Mouse (Mus musculus): ENCODE data around the gene Josd1. TPM values are rescaled to one million over a fixed set of nuclear protein-coding genes. Genes with fewer than 3 reads are reported as not detected.

Josd1 gene
- polyA plus RNA-seq (2015; fragmentation: Nextera tagmentation; extraction: Ambion mirVana), result 12.7 and 13.9 TPM in 2 replicates

- no peaks in the 10 kb centered on the region for H3K27me3 ChIP-seq (replicated peaks; ENCODE audit: insufficient read depth, low read length)
- ATAC-seq (peak; percentile 72), DNase-seq (ENCODE audit: low spot score) (peak; percentile 95)
- no peaks in the 10 kb centered on the region for H3K9me3 ChIP-seq (ENCODE audit: low read length)
- whole genome bisulfite sequencing, result 2% methylated on average over 71 of the region's 72 CpGs
- H3K4me1 ChIP-seq (ENCODE audit: insufficient read depth, low read depth, low read length), result peaks cover 30% of the 10 kb centered on the region
- no peaks in the 10 kb centered on the region for H3K36me3 ChIP-seq (ENCODE audit: insufficient read depth, low read length)
- H3K4me2 ChIP-seq (replicated peaks; ENCODE audit: low read depth, low read length), result peak within 1 kb of the TSS; percentile 66
- H3K27ac ChIP-seq (ENCODE audit: low read length), result peak within 1 kb of the TSS; percentile 98
- peak within 1 kb of the TSS; percentile 58 for H3K9ac ChIP-seq (replicated peaks; ENCODE audit: low read depth)
- peak within 1 kb of the TSS; percentile 63 for H3K4me3 ChIP-seq (ENCODE audit: low read depth, low read length)
- TF ChIP-seq CTCF (IDR thresholded peaks at IDR 0.05) (no peak; the same call in 1 of the 2 replicates), EP300 (IDR thresholded peaks at IDR 0.05) (no peak)
Measured at GRCm38 (mm10) chr15:79687646-79688267, at the start of gene Josd1. Gene Josd1, minus strand, starts transcription at chr15:79687919.

- ATAC-seq, result no peak
- Histone ChIP-seq H3K9ac (replicated peaks; ENCODE audit: low read depth) (no peak overlapping the region), H3K4me2 (replicated peaks; ENCODE audit: low read depth, low read length) (no peak overlapping the region), H3K4me1 (ENCODE audit: insufficient read depth, low read depth, low read length) (no peaks in the 10 kb centered on the region), H3K4me3 (ENCODE audit: low read depth, low read length) (no peak overlapping the region), H3K36me3 (ENCODE audit: insufficient read depth, low read length) (peaks cover 42% of the 10 kb centered on the region), H3K27ac (ENCODE audit: low read length) (no peak overlapping the region), H3K27me3 (replicated peaks; ENCODE audit: insufficient read depth, low read length) (no peaks in the 10 kb centered on the region), H3K9me3 (ENCODE audit: low read length) (no peaks in the 10 kb centered on the region)
- TF ChIP-seq EP300 (IDR thresholded peaks at IDR 0.05) (no peak), CTCF (IDR thresholded peaks at IDR 0.05) (no peak)
- 83% methylated on average over 8 of the region's 8 CpGs for WGBS
- DNase-seq (ENCODE audit: low spot score), result no peak
Measured at GRCm38 (mm10) chr15:79734311-79734710, 46.6 kb upstream of the Josd1 start.

GRCm38 (mm10) chr15:79733640-79734039 is 45.9 kb upstream of the Josd1 start:
- ATAC-seq, result no peak
- 70% methylated on average over 4 of the region's 4 CpGs for WGBS

GRCm38 (mm10) chr15:79733192-79733591 is 45.5 kb upstream of the Josd1 start:
- ATAC-seq (no peak), DNase-seq (ENCODE audit: low spot score) (no peak)
- Histone ChIP-seq H3K27me3 (replicated peaks; ENCODE audit: insufficient read depth, low read length) (no peaks in the 10 kb centered on the region), H3K4me3 (ENCODE audit: low read depth, low read length) (no peak overlapping the region), H3K4me2 (replicated peaks; ENCODE audit: low read depth, low read length) (no peak overlapping the region), H3K4me1 (ENCODE audit: insufficient read depth, low read depth, low read length) (no peaks in the 10 kb centered on the region), H3K27ac (ENCODE audit: low read length) (no peak overlapping the region), H3K36me3 (ENCODE audit: insufficient read depth, low read length) (peaks cover 39% of the 10 kb centered on the region), H3K9ac (replicated peaks; ENCODE audit: low read depth) (no peak overlapping the region), H3K9me3 (ENCODE audit: low read length) (no peaks in the 10 kb centered on the region)
- TF ChIP-seq EP300 (IDR thresholded peaks at IDR 0.05) (no peak), CTCF (IDR thresholded peaks at IDR 0.05) (no peak)
- WGBS, result 95% methylated on average over 8 of the region's 8 CpGs

More at GRCm38 (mm10) chr15:79733640-79734039, 45.9 kb upstream of the Josd1 start:
- no peak for TF ChIP-seq EP300 (IDR thresholded peaks at IDR 0.05)
- no peak for TF ChIP-seq CTCF (IDR thresholded peaks at IDR 0.05)
- H3K9ac ChIP-seq (replicated peaks; ENCODE audit: low read depth), result no peak overlapping the region
- H3K9me3 ChIP-seq (ENCODE audit: low read length), result no peaks in the 10 kb centered on the region
- H3K27me3 ChIP-seq (replicated peaks; ENCODE audit: insufficient read depth, low read length), result no peaks in the 10 kb centered on the region
- no peak overlapping the region for H3K4me3 ChIP-seq (ENCODE audit: low read depth, low read length)
- no peak overlapping the region for H3K27ac ChIP-seq (ENCODE audit: low read length)
- no peak overlapping the region for H3K4me2 ChIP-seq (replicated peaks; ENCODE audit: low read depth, low read length)
- H3K36me3 ChIP-seq (ENCODE audit: insufficient read depth, low read length), result peaks cover 39% of the 10 kb centered on the region
- DNase-seq (ENCODE audit: low spot score), result no peak
- no peaks in the 10 kb centered on the region for H3K4me1 ChIP-seq (ENCODE audit: insufficient read depth, low read depth, low read length)

- Histone ChIP-seq H3K9ac (replicated peaks; ENCODE audit: low read depth) (no peak overlapping the region), H3K36me3 (ENCODE audit: insufficient read depth, low read length) (peaks cover 48% of the 10 kb centered on the region), H3K4me2 (replicated peaks; ENCODE audit: low read depth, low read length) (no peak overlapping the region), H3K27ac (ENCODE audit: low read length) (no peak overlapping the region), H3K27me3 (replicated peaks; ENCODE audit: insufficient read depth, low read length) (no peaks in the 10 kb centered on the region), H3K4me3 (ENCODE audit: low read depth, low read length) (no peak overlapping the region), H3K9me3 (ENCODE audit: low read length) (no peaks in the 10 kb centered on the region), H3K4me1 (ENCODE audit: insufficient read depth, low read depth, low read length) (no peaks in the 10 kb centered on the region)
- no peak for TF ChIP-seq CTCF (IDR thresholded peaks at IDR 0.05)
- TF ChIP-seq EP300 (IDR thresholded peaks at IDR 0.05), result no peak
- 86% methylated on average over 7 of the region's 7 CpGs for WGBS
- DNase-seq (ENCODE audit: low spot score) (no peak), ATAC-seq (no peak)
Measured at GRCm38 (mm10) chr15:79731554-79731953, 43.8 kb upstream of the Josd1 start.

GRCm38 (mm10) chr15:79728731-79729388 is 41.1 kb upstream of the Josd1 start:
- no peak for TF ChIP-seq EP300 (IDR thresholded peaks at IDR 0.05)
- no peak for TF ChIP-seq CTCF (IDR thresholded peaks at IDR 0.05)
- ATAC-seq (no peak), DNase-seq (ENCODE audit: low spot score) (no peak)
- Histone ChIP-seq H3K27me3 (replicated peaks; ENCODE audit: insufficient read depth, low read length) (no peaks in the 10 kb centered on the region), H3K9me3 (ENCODE audit: low read length) (no peaks in the 10 kb centered on the region), H3K36me3 (ENCODE audit: insufficient read depth, low read length) (peaks cover 51% of the 10 kb centered on the region), H3K9ac (replicated peaks; ENCODE audit: low read depth) (no peak overlapping the region), H3K27ac (ENCODE audit: low read length) (no peak overlapping the region), H3K4me1 (ENCODE audit: insufficient read depth, low read depth, low read length) (no peaks in the 10 kb centered on the region), H3K4me3 (ENCODE audit: low read depth, low read length) (no peak overlapping the region), H3K4me2 (replicated peaks; ENCODE audit: low read depth, low read length) (no peak overlapping the region)
- 55% methylated on average over 10 of the region's 10 CpGs for WGBS

All from lung, postnatal 0 days (tissue).